Mouse (Mus musculus) skeletal muscle tissue, adult 2 months (tissue): Measurements from ENCODE around the gene AL731706.1.

Experiments used
- DNase-seq: peaks from one replicate; pipeline ENCODE4 v3.0.0-alpha.2; 2012; ENCODE audit warnings: low read depth, low spot score

The AL731706.1 gene

DNA sequence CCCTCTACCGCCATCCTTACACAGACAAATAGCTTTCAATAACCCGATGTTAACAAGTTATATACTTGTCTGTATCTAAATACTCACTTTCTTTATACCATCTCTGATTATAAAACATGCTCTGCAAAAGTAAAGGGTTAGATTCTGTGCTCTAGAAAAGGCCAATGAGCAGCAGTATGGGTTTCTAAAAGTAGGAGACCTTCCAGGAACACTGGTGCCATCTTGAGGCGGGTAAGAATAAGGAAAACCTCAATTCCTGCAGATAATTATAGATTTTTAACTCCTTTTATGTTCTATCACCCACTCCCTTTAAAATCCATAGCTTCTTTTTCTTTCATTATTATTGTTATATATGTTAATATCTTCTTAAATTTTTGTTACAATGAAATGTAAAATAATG is 55.3 kb downstream of the AL731706.1 start:
- DNase-seq: no peak

DNA sequence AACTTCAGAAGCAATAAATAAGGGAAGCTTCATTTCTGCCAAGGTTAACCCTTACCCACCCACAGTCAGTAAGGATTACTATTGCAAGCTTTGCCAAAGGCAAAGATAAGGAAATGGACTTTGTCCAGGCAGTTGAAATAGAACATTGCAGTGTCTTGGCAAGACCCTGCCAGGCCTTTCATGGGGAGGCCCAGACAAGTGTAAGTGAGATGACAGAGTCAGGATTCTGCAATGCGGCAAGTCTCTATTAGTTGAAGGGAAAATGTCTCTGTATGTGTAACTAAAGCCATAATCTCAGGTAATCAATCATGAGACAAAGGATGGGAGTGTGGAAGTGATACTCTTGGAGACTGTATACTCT is 56.5 kb downstream of the AL731706.1 start:
- DNase-seq: no peak

DNA sequence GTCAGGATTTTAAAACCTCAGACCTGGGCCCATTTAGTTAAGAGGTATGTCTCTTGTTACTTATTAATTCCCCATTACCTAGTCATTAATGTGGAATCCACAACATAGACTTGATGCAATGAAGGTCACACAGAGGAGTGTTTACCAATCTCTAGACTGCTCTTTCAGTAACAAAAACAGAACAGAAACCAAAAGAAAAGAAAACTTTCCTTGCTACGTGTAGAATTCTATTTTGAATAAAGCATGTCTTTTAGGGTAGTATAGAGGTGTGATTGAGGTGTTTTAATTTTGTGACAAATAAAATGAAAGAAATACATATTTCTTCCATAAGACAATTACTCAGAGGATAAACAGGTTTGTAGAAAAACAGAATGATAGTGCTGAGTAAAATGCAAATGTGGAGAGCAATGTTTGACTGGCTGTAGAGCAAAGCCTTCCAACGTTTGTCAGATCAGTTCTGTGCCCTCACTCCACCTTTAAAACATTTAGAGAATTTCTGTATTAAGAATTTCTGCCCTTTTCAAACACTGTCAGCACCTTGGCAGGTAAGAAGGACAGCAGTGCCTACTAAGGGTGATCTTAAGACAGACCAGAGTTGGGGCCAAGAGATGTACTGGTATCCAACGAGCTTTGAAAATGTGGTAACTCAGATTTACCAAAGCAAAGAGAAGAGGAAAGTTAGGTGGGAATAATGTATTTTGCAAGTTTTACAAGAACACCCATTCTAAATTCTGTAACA is 57.0 kb downstream of the AL731706.1 start:
- DNase-seq: no peak

DNA sequence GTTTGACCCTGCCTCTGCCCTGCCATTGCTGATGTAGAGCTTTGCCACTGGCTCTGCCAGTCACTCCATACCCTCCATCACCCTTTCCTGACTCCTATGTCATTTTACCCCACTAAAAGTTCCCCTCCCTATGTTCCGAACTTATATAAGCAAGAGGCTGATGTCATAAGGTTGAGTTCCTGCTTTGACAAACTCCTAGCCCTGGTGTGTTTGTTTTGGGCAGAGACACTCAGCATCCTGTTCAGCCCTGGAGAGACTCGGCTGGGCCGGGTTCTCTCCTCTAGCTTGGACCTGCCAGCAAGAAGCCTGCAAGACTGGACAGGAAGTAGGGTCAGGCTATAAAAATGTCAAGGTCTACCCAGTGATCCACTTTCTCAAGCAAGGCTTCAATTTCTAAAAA is 58.3 kb downstream of the AL731706.1 start:
- peak; percentile 10 for DNase-seq
